ENCODE assay signal across 10 mouse cellular contexts in genomic region chr8:87539829-87540394, GRCm38 (mm10). TPM values are rescaled to one million over a fixed set of nuclear protein-coding genes. Genes with fewer than 3 reads are reported as not detected.
DNase-seq lines count a peak whose midpoint lies in the region; ATAC-seq and TF ChIP-seq lines count a peak whose summit lies in the region.
"Had no signal": no experiment of that assay in that cellular context is flagged by ENCODE, and none has a peak within 500 bp of the region (broad histone marks: within the 10 kb centered on the region; RNA-seq: fewer than 3 reads in every experiment).

No protein-coding gene starts in this region.

- ATAC-seq in G1E (ENCODE audit: extremely low read depth, insufficient number of reproducible peaks, low FRiP score, poor library complexity, severe bottlenecking), result no peak
- peak; percentile 53; the same call in 1 of the 2 replicates for ATAC-seq in hindbrain, embryonic 11.5 days (ENCODE audit: low FRiP score)
- no peak for ATAC-seq in intestine, postnatal 0 days

- no peak for DNase-seq in G1E (ENCODE audit: low spot score)
- DNase-seq in cerebellum, postnatal 25 days, result peak; percentile 60 to 68
- DNase-seq in hindbrain, embryonic 11.5 days (ENCODE audit: low spot score), result peak; percentile 20
- peak; percentile 56 for DNase-seq in left cerebral cortex, postnatal 4 days
- no peak for DNase-seq in ovary, adult 18-20 months (ENCODE audit: low spot score)
- DNase-seq in thymus, postnatal 10 days (ENCODE audit: low spot score in 2 of 2), result no peak
- DNase-seq in adrenal gland, adult 8-10 months, result no peak

- H3K4me3 ChIP-seq in G1E (ENCODE audit: low read depth, low read length), result peak overlapping the region; percentile 4; the same call in 1 of the 2 replicates
- no peak overlapping the region for H3K4me3 ChIP-seq in hindbrain, embryonic 11.5 days (ENCODE audit: low read depth, low read length)
- no peak overlapping the region for H3K4me3 ChIP-seq in intestine, postnatal 0 days (ENCODE audit: low read depth, low read length)

- no peaks in the 10 kb centered on the region for H3K36me3 ChIP-seq in G1E (replicated peaks)
- no peaks in the 10 kb centered on the region for H3K36me3 ChIP-seq in hindbrain, embryonic 11.5 days (ENCODE audit: control insufficient read depth, insufficient read depth, low read length)
- H3K36me3 ChIP-seq in intestine, postnatal 0 days (ENCODE audit: control insufficient read depth, insufficient read depth), result no peaks in the 10 kb centered on the region

- intact Hi-C loops in left cerebral cortex, postnatal 4 days (cut with DNase I), result loop anchor here (5.0 kb wide), 1 partner anchor 63 kb away; no protein-coding TSS in a partner anchor

- H3K9me3 ChIP-seq in G1E (replicated peaks), result peaks cover 70% of the 10 kb centered on the region
- H3K9me3 ChIP-seq in hindbrain, embryonic 11.5 days (ENCODE audit: control insufficient read depth, low read length), result no peaks in the 10 kb centered on the region
- no peaks in the 10 kb centered on the region for H3K9me3 ChIP-seq in intestine, postnatal 0 days (ENCODE audit: control insufficient read depth)

- 19% methylated on average over 15 of the region's 15 CpGs for WGBS in hindbrain, embryonic 11.5 days
- 31% methylated on average over 15 of the region's 15 CpGs for WGBS in intestine, postnatal 0 days

- no peaks in the 10 kb centered on the region for H3K4me1 ChIP-seq in G1E (ENCODE audit: insufficient read depth, low read depth, low read length)
- H3K4me1 ChIP-seq in hindbrain, embryonic 11.5 days (replicated peaks; ENCODE audit: control insufficient read depth, insufficient read depth, low read length), result no peaks in the 10 kb centered on the region
- no peaks in the 10 kb centered on the region for H3K4me1 ChIP-seq in intestine, postnatal 0 days (replicated peaks; ENCODE audit: control insufficient read depth, insufficient read depth, low read length)

- no peak overlapping the region for H3K27ac ChIP-seq in hindbrain, embryonic 11.5 days (ENCODE audit: low read depth, low read length)
- H3K27ac ChIP-seq in intestine, postnatal 0 days (ENCODE audit: low read depth, low read length), result no peak overlapping the region

- H3K4me2 ChIP-seq in hindbrain, embryonic 11.5 days (replicated peaks; ENCODE audit: low read depth, low read length), result no peak overlapping the region; the same call in 1 of the 2 replicates
- H3K4me2 ChIP-seq in intestine, postnatal 0 days (replicated peaks; ENCODE audit: low read depth), result no peak overlapping the region

- no peak overlapping the region for H3K9ac ChIP-seq in hindbrain, embryonic 11.5 days (ENCODE audit: low read depth, low read length)
- H3K9ac ChIP-seq in intestine, postnatal 0 days (ENCODE audit: low read depth, low read length), result no peak overlapping the region

- H3K27me3 ChIP-seq in G1E (ENCODE audit: insufficient read depth, low read length), result no peaks in the 10 kb centered on the region
- H3K27me3 ChIP-seq in hindbrain, embryonic 11.5 days (ENCODE audit: control insufficient read depth, insufficient read depth, low read length), result no peaks in the 10 kb centered on the region
- no peaks in the 10 kb centered on the region; the same call in 1 of the 2 replicates for H3K27me3 ChIP-seq in intestine, postnatal 0 days (replicated peaks; ENCODE audit: control insufficient read depth, insufficient read depth, low read length)

- TF ChIP-seq CTCF in G1E (IDR thresholded peaks at IDR 0.05; ENCODE audit: low read depth, low read length), result no peak
- no peak for TF ChIP-seq CTCF in intestine, postnatal 0 days (IDR thresholded peaks at IDR 0.05; ENCODE audit: low read depth)

RNA-seq across cellular contexts. Expression of gene 4933402J07Rik, which starts 23.7 kb away (rescaled TPM):
- not detected in 2 replicates for total RNA-seq in G1E (2014; fragmentation: Nextera tagmentation)
- total RNA-seq in G1E (2017), result not detected in 2 replicates
- not detected in 2 replicates for polyA plus RNA-seq in G1E (2012)
- not detected in 2 replicates for polyA plus RNA-seq in hindbrain, embryonic 11.5 days (2014; fragmentation: Nextera tagmentation; extraction: Ambion mirVana)
- not detected for total RNA-seq in left cerebral cortex, postnatal 4 days (2021)
- under 1 TPM in 1 of 4 experiments, not detected in 3; 0.37 TPM for total RNA-seq in adrenal gland, adult 8-10 months (2022)
- not detected in 2 replicates for polyA plus RNA-seq in intestine, postnatal 0 days (2015; fragmentation: Nextera tagmentation; extraction: Ambion mirVana)
- total RNA-seq: CH12.LX had no signal
- polyA plus RNA-seq: limb, embryonic 14.5 days had no signal

Comparison
In these comparisons a context has a peak if more than half of its experiments do, and no peak if none do; other contexts are left out.
1. DNase-seq: peak in cerebellum, postnatal 25 days (2 of 2), hindbrain, embryonic 11.5 days (single experiment) and left cerebral cortex, postnatal 4 days (single experiment); none in G1E (single experiment), ovary, adult 18-20 months (single experiment), thymus, postnatal 10 days (0 of 2) and adrenal gland, adult 8-10 months (single experiment).